Mouse (Mus musculus) kidney, postnatal 36 days (tissue): ENCODE data around the gene Drap1.
"Not testable (repeated sequence)": the region's sequence is repeated elsewhere in the genome, so short reads cannot be mapped to it uniquely, and the experiment has no call there.

Experiments
- DNase-seq, 2 experiments: peaks; one replicate each; pipeline ENCODE4 v3.0.0; 2021 to 2022; ENCODE audit warnings: mixed read lengths in 2 of 2

Drap1 gene

GRCm38 (mm10) chr19:5418750-5419466 is 5.9 kb downstream of the Drap1 start:
- no peak for DNase-seq

- peak in 1 of 2 experiments; percentile 72 for DNase-seq
These were observed 10.2 kb downstream of the Drap1 start for GRCm38 (mm10) chr19:5414534-5414957.

- no peak for DNase-seq
These were observed 10.9 kb downstream of the Drap1 start for GRCm38 (mm10) chr19:5413840-5414239.

GRCm38 (mm10) chr19:5411961-5412360 is 12.8 kb downstream of the Drap1 start:
- DNase-seq: peak in 1 of 2 experiments; percentile 43

DNA sequence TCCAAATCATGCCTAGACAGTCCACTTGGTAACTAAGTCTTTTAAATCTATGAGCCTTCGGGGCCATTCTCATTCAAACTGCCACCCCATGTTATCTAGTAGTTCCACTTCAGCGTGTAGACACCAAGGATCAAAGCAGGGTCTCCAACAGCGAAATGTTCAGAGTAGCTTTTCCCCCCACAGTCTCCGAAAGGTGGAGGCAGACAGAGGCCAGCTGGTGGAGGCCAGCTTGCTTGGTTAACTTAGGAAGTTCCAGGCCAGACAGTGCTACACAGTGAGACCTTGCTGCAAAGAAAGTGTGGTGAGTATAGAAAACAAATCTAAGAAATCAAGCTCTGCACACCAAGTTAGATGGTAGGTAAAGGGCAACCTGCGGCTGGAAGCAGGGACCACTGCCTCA is 14.1 kb downstream of the Drap1 start:
- DNase-seq: no peak

DNA sequence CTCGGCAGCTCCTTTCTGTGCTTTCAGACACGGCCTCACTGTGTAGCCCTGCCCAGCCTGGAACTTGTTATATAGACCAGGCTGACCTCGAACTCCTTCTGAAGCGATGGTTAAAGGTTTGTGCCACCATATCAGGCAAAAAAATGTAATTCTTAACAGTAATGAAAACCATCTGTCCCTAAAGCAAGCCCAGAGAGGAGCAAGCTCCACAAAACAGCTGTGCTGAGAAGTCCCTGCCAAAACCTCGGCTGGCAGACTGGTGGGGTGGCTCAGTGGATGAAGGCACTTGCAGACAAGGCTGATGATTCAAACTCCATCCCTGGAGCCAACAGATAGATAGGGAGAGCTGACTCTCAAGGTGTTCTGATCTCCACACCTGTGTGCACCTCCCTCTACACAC is 15.7 kb downstream of the Drap1 start:
- no peak for DNase-seq

DNA sequence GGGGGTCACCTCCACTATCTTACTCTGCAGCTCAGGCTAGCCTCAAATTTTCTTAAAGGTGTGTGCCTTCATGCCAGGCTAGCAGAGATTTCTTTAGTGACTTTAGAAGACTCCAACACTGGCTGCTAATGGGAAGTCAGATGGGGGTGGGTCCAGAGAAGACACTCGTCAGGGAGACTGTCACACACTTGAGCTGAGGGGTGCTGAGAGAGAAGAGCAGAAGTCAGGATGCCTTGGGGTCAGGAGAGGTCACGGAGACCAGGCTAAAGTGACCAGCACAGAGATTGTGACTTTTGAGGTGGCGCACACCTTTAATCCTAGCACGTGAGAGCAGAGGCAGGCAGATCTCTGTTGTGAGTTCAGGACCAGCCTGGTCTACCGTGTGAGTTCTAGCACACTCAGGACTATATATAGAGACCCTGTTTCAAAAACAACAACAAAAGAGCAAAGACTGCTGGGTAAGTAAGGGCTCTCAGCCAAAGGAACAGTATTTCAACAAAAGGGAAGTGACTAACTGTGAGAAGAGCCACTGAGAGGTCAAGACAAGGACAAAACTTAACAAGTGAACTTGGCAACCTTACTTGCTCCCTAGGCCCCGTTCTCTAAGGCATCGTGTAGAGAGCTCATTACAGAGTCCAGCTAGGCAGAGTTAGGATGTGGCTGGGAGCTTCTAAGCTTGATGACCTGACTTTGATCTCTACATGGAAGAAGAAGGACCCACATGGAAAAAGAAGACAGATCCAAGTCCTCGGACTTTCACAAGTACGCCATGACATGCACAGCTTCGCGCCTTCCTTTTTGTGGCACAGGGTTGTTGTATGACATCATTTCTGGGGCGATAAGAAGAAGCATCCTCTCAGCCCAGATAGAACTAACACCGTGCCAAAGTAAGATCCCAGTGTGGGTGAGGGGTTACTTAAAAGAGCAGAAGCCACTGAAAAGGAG is 16.4 kb downstream of the Drap1 start:
- DNase-seq: peak; percentile 43 to 71

DNA sequence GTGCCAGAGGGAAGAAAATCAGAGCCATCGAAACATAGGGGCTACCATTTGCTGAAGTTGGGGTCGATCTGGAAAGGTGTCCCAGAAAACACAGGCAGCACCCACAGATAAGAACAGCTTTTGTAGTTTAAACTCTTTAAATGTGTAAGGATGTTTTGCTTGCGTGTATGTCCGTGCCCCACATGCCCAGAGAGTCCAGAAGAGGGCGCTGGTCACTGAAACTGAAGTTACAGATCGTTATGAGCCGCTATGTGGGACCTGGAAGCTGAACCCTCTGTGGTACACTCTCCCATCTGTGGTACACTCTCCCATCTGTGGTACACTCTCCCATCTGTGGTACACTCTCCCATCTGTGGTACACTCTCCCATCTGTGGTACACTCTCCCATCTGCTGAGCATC is 17.6 kb downstream of the Drap1 start:
- peak; percentile 71 to 81 for DNase-seq

DNA sequence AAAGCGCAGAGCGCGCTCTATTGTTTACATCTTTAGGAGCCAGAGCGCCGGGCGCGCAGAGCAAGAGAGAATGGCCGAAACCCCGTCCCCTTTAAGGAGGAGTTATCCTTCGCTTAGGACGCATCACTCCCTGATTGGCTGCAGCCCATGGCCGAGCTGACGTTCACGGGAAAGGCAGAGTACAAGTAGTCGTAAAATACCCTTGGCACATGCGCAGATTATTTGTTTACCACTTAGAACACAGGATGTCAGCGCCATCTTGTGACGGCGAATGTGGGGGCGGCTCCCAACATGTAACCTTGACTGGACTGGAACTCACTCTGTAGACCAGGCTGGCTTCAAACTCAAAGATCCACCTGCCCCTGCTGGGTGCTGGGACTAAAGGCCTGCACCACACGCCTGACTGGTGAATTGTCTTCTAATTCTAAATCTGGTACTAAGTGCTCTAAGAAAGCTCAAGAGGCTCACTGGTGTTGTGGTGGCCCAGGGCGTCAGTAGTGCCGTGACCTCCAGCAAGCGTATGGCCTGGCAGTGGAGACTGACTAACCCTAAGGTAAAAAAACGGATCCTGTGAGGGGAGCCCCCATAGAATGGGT is 18.1 kb downstream of the Drap1 start:
- DNase-seq: peak; percentile 51 to 54

GRCm38 (mm10) chr19:5405924-5406323 is 18.9 kb downstream of the Drap1 start:
- no peak for DNase-seq

- no peak for DNase-seq
These were observed 22.5 kb downstream of the Drap1 start, which contains the start of gene Tsga10ip for GRCm38 (mm10) chr19:5402293-5402692. TSS of gene Tsga10ip (minus strand) at chr19:5402526.

DNA sequence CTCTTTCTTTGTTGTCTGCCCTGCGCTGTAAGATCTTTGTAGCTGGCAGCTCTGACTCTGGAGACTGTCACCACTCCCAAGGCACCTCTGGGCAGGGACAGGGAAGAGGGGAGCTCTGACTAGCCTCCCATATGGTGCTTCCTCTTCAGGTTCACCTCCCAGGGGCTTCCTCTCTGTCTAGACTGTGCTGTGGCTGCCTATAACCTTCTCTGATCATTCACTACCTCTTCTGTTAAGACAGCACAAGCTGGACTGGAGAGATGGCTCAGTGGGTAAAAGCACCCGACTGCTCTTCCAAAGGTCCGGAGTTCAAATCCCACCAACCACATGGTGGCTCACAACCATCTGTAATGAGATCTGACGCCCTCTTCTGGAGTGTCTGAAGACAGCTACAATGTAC is 23.7 kb downstream of the Drap1 start:
- DNase-seq: not testable (repeated sequence)

- DNase-seq: no peak
These were observed 29.4 kb downstream of the Drap1 start for GRCm38 (mm10) chr19:5395371-5395770.

- no peak for DNase-seq
These were observed 30.6 kb downstream of the Drap1 start for GRCm38 (mm10) chr19:5394168-5394567.

DNA sequence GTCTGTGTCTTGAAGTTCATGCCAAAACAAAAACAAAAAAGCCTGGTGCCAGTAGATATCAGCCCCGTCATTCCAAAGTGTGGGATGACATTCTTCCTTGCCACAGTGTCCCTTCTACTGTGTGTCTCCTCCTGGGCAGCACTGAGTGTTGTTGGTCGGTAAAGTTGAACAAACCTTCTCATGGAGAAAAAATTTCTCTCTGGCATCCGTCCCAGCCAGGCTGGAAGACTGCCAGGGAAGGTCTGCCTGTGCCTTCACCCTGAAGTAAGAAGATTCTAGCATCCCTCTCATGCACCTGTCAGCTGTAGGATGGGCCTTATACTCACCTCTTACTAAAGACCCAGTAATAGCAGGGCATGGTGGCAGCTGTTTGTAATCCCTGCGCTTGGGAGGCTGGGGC is 31.9 kb downstream of the Drap1 start:
- DNase-seq: peak; percentile 71 to 87

GRCm38 (mm10) chr19:5390416-5390815 is 34.4 kb downstream of the Drap1 start:
- DNase-seq: no peak

- peak in 1 of 2 experiments; percentile 46 for DNase-seq
These were observed 35.1 kb downstream of the Drap1 start for GRCm38 (mm10) chr19:5389647-5390046.

GRCm38 (mm10) chr19:5388588-5389242 is 36.1 kb downstream of the Drap1 start, which contains the start of gene Sart1:
TSS of gene Sart1 (minus strand) at chr19:5388703.
- DNase-seq: peak; percentile 97 to 98

- peak in 1 of 2 experiments; percentile 72 for DNase-seq
These were observed 36.8 kb downstream of the Drap1 start for GRCm38 (mm10) chr19:5388011-5388441.

GRCm38 (mm10) chr19:5384715-5385114 is 40.1 kb downstream of the Drap1 start:
- no peak for DNase-seq

- no peak for DNase-seq
These were observed 41.5 kb downstream of the Drap1 start for GRCm38 (mm10) chr19:5383326-5383725.

DNA sequence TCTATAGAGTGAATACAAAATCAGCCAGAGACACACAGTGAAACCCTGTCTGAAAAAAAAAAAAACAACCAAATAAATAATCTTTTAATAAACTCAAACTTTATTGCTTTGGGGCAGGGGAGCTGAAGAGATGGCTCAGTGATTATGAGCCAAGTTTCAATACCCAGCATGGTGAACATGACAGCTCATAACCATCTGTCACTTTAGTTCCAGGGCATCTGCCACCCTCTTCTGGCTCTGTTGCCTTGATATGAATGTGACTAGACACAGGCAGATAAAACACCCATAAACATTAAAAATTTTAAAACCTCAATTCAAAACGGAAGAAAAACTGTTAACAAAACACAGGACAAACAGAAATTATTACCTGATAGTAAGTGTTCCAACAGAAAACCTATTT is 47.3 kb downstream of the Drap1 start:
- no peak for DNase-seq

GRCm38 (mm10) chr19:5374748-5375147 is 50.0 kb downstream of the Drap1 start:
- no peak for DNase-seq
